Mouse (Mus musculus): ENCODE measurements around the gene Tsc22d1.

DNA sequence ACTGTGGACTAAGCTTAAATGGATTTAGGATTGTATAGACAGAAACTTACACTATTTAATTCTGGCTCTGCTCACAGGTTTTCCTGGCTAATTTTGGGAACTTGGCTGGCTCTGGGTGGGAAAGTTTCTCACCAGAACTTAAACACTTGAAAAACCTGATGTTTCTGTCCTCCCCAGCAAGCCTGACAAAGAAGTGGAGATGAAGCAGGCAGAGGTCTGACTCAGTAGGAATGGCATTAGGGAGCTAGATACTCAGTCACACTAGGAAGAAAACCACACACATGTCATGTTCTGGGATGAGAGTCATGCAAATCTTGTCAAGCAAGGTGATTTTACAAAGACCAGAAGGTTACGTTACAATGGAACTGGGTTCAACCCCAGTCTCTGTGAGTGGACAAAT is 120.3 kb downstream of the Tsc22d1 start:
- TF ChIP-seq CTCF (conservative IDR thresholded peaks at IDR 0.05 in 1 of 2, IDR thresholded peaks at IDR 0.05 in 1 of 2; ENCODE audit: low read depth in 2 of 2, low read length in 2 of 2) (no peak), NRF1 (IDR thresholded peaks at IDR 0.05; ENCODE audit: low read depth, low read length) (no peak), USF2 (conservative IDR thresholded peaks at IDR 0.05; ENCODE audit: low read depth, low read length) (no peak), HCFC1 (IDR thresholded peaks at IDR 0.05; ENCODE audit: low read depth, low read length) (no peak), POLR2A (IDR thresholded peaks at IDR 0.05; ENCODE audit: low read depth, low read length) (no peak), ETS1 (conservative IDR thresholded peaks at IDR 0.05; ENCODE audit: low read depth, low read length) (no peak), MAFK (IDR thresholded peaks at IDR 0.05; ENCODE audit: insufficient replicate concordance, low read length) (no peak), MAX (IDR thresholded peaks at IDR 0.05; ENCODE audit: low read length) (no peak), CHD1 (IDR thresholded peaks at IDR 0.05; ENCODE audit: low read depth, low read length) (no peak), TBP (conservative IDR thresholded peaks at IDR 0.05; ENCODE audit: low read depth, low read length) (no peak), ZMIZ1 (IDR thresholded peaks at IDR 0.05; ENCODE audit: low read depth, low read length) (no peak)
